Comparison of ENCODE assay signal across 19 mouse cellular contexts in the genomic region with DNA sequence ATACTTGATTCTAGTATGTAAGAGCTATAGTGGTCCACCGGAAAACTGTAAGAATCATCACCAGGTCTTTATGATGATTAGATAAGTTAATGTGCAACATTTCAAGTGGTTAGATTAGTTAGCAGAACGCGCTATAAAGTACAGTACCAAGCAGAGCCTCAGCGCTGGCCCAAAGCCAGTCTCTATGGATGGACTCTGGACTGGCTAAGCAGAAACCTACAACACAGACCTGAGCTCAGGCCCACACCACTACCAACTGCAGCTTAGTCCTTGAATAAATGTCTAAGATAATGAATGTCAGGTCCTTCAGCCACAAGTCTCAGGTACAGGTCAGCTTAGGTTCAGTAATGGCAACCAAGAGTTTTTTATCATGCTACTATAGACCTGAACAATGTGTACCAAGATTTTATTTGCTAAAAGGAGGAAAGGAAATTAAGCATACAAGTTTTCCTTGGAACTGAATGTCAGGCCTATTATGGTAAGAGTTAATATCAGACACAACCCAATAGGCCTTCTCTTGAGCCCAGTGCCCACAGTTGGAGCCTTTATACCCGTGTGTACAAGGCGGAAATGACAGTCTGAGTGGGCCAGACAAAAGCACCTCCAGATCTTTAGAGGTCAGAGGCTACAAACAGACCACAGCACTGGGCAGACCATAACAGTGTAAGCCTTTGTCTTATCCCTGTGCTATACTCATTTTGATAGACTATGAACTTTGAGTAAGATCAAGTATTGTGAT. TPM values are rescaled to one million over a fixed set of nuclear protein-coding genes. Genes with fewer than 3 reads are reported as not detected.
DNase-seq lines count a peak whose midpoint lies in the region; ATAC-seq and TF ChIP-seq lines count a peak whose summit lies in the region.
"Had no signal": no experiment of that assay in that cellular context is flagged by ENCODE, and none has a peak within 500 bp of the region (broad histone marks: within the 10 kb centered on the region; RNA-seq: fewer than 3 reads in every experiment).

No protein-coding gene starts in this region.

- no peak for ATAC-seq in liver, postnatal 0 days
- ATAC-seq in liver, embryonic 12.5 days = no peak
- peak; percentile 97 for ATAC-seq in intestine, embryonic 16.5 days

- DNase-seq in liver, postnatal 0 days = peak; percentile 15
- DNase-seq in kidney, adult 8-10 months = peak; percentile 5 to 12
- peak; percentile 21 to 35 for DNase-seq in kidney, postnatal 36 days
- DNase-seq in layer of hippocampus, adult 8-10 months (ENCODE audit: low spot score in 2 of 2) = no peak
- no peak for DNase-seq in frontal cortex, postnatal 25 days (ENCODE audit: low spot score in 2 of 2)
- DNase-seq in urinary bladder, postnatal 36 days (ENCODE audit: low spot score in 2 of 2) = no peak
- DNase-seq: adrenal gland, postnatal 36 days; cerebellum, adult 18-20 months; cerebellum, postnatal 36 days; heart, adult 2 months; heart, postnatal 36 days; lung, postnatal 36 days; thymus, adult 18-20 months; thymus, postnatal 4 days had no signal

- no peak overlapping the region for H3K9ac ChIP-seq in liver, postnatal 0 days (replicated peaks)
- no peak overlapping the region for H3K9ac ChIP-seq in liver, embryonic 12.5 days
- no peak overlapping the region for H3K9ac ChIP-seq in intestine, embryonic 16.5 days (ENCODE audit: low read depth, low read length)
- H3K9ac ChIP-seq: limb, embryonic 15.5 days; lung, embryonic 14.5 days had no signal

- 82% methylated on average over 6 of the region's 6 CpGs for WGBS in liver, postnatal 0 days (ENCODE audit: insufficient replicate concordance)
- 81% methylated on average over 6 of the region's 6 CpGs for WGBS in liver, embryonic 12.5 days (ENCODE audit: insufficient replicate concordance)
- 81% methylated on average over 6 of the region's 6 CpGs for WGBS in intestine, embryonic 16.5 days

- H3K9me3 ChIP-seq in liver, postnatal 0 days (ENCODE audit: low read length) = no peaks in the 10 kb centered on the region
- H3K9me3 ChIP-seq in liver, embryonic 12.5 days (replicated peaks) = no peaks in the 10 kb centered on the region
- no peaks in the 10 kb centered on the region for H3K9me3 ChIP-seq in intestine, embryonic 16.5 days (ENCODE audit: control insufficient read depth, low read length)
- H3K9me3 ChIP-seq: limb, embryonic 15.5 days had no signal

- no peak overlapping the region for H3K27ac ChIP-seq in liver, postnatal 0 days (ENCODE audit: low read depth)
- H3K27ac ChIP-seq in liver, embryonic 12.5 days = no peak overlapping the region
- H3K27ac ChIP-seq in intestine, embryonic 16.5 days (ENCODE audit: low read length) = peak overlapping the region; percentile 57; the same call in 1 of the 2 replicates
- H3K27ac ChIP-seq: forebrain, embryonic 10.5 days; heart, adult 2 months; limb, embryonic 15.5 days had no signal

- no peak overlapping the region for H3K4me2 ChIP-seq in liver, postnatal 0 days (ENCODE audit: low read depth, low read length)
- H3K4me2 ChIP-seq in liver, embryonic 12.5 days = no peak overlapping the region
- H3K4me2 ChIP-seq in intestine, embryonic 16.5 days (ENCODE audit: low read depth, low read length) = no peak overlapping the region
- H3K4me2 ChIP-seq: limb, embryonic 15.5 days; lung, embryonic 14.5 days had no signal

- H3K4me3 ChIP-seq in liver, postnatal 0 days (ENCODE audit: low read depth, low read length) = no peak overlapping the region
- no peak overlapping the region for H3K4me3 ChIP-seq in liver, embryonic 12.5 days
- no peak overlapping the region for H3K4me3 ChIP-seq in intestine, embryonic 16.5 days (ENCODE audit: low read length)
- H3K4me3 ChIP-seq: forebrain, embryonic 10.5 days; heart, adult 2 months; limb, embryonic 15.5 days had no signal

- TF ChIP-seq EP300 in liver, postnatal 0 days (IDR thresholded peaks at IDR 0.05; ENCODE audit: low read depth) = no peak

- peaks cover 17% of the 10 kb centered on the region for H3K36me3 ChIP-seq in liver, postnatal 0 days (replicated peaks; ENCODE audit: insufficient read depth, low read length)
- peaks cover 30% of the 10 kb centered on the region for H3K36me3 ChIP-seq in liver, embryonic 12.5 days
- H3K36me3 ChIP-seq in intestine, embryonic 16.5 days (ENCODE audit: control insufficient read depth, insufficient read depth, low read length) = peaks cover 5% of the 10 kb centered on the region; the same call in 1 of the 2 replicates

- H3K4me1 ChIP-seq in liver, postnatal 0 days (ENCODE audit: insufficient read depth) = no peaks in the 10 kb centered on the region
- H3K4me1 ChIP-seq in liver, embryonic 12.5 days = no peaks in the 10 kb centered on the region
- no peaks in the 10 kb centered on the region for H3K4me1 ChIP-seq in intestine, embryonic 16.5 days (ENCODE audit: control insufficient read depth, insufficient read depth, low read length)
- H3K4me1 ChIP-seq: forebrain, embryonic 10.5 days; limb, embryonic 15.5 days had no signal

- TF ChIP-seq CTCF in liver, postnatal 0 days (IDR thresholded peaks at IDR 0.05; ENCODE audit: low read depth) = no peak

- H3K27me3 ChIP-seq in liver, postnatal 0 days (ENCODE audit: insufficient read depth, low read length) = no peaks in the 10 kb centered on the region
- H3K27me3 ChIP-seq in liver, embryonic 12.5 days (replicated peaks) = no peaks in the 10 kb centered on the region
- no peaks in the 10 kb centered on the region for H3K27me3 ChIP-seq in intestine, embryonic 16.5 days (replicated peaks; ENCODE audit: control insufficient read depth, insufficient read depth, low read length)
- H3K27me3 ChIP-seq: limb, embryonic 15.5 days had no signal

RNA-seq across cellular contexts. Expression of a gene that starts 38.7 kb away (rescaled TPM):
- polyA plus RNA-seq in liver, postnatal 0 days (2015; fragmentation: Nextera tagmentation; extraction: Ambion mirVana) = 7.8 TPM in 2 replicates
- polyA plus RNA-seq in liver, embryonic 12.5 days (2016; fragmentation: Nextera tagmentation; extraction: Ambion mirVana) = 17.3 and 18.7 TPM in 2 replicates
- 24.8 and 25.3 TPM in 2 replicates for polyA plus RNA-seq in intestine, embryonic 16.5 days (2015; fragmentation: Nextera tagmentation; extraction: Ambion mirVana)
- 10 to 100 TPM; 18.0 to 25.2 (median 22.2) TPM for total RNA-seq in layer of hippocampus, adult 8-10 months (2022)

RNA-seq across cellular contexts. Expression of a gene that starts 39.2 kb away (rescaled TPM):
- polyA plus RNA-seq in liver, postnatal 0 days (2015; fragmentation: Nextera tagmentation; extraction: Ambion mirVana) = 11.8 and 12.6 TPM in 2 replicates
- polyA plus RNA-seq in liver, embryonic 12.5 days (2016; fragmentation: Nextera tagmentation; extraction: Ambion mirVana) = 38.8 and 39.4 TPM in 2 replicates
- 31.6 and 33.2 TPM in 2 replicates for polyA plus RNA-seq in intestine, embryonic 16.5 days (2015; fragmentation: Nextera tagmentation; extraction: Ambion mirVana)
- 10 to 100 TPM; 48.9 to 58.4 (median 54.3) TPM for total RNA-seq in layer of hippocampus, adult 8-10 months (2022)

Comparison
In these comparisons a context has a peak if more than half of its experiments do, and no peak if none do; other contexts are left out.
1. DNase-seq: peak in liver, postnatal 0 days (single experiment), kidney, adult 8-10 months (2 of 2) and kidney, postnatal 36 days (2 of 2); none in layer of hippocampus, adult 8-10 months (0 of 2), frontal cortex, postnatal 25 days (0 of 2) and urinary bladder, postnatal 36 days (0 of 2).